Mouse (Mus musculus) cerebellum, adult 2 months (tissue): Measurements from ENCODE around the gene Gm11238.
"Not testable (repeated sequence)": the region's sequence is repeated elsewhere in the genome, so short reads cannot be mapped to it uniquely, and the experiment has no call there.

ENCODE experiments used
- CTCF ChIP-seq: fragments of 200-500 bp; IDR thresholded peaks from 2 replicates; pipeline ENCODE4 v1.5.1; 2011; ENCODE audit warnings: low read depth, mild to moderate bottlenecking, control low read depth, low read length, moderate library complexity, borderline replicate concordance; ENCODE audit not compliant: insufficient read depth
- POLR2A ChIP-seq: fragments of 200-500 bp; IDR thresholded peaks from 2 replicates; pipeline ENCODE4 v1.6.1; 2011; ENCODE audit warnings: low read length, control low read depth, borderline replicate concordance; ENCODE audit not compliant: insufficient read depth

DNA sequence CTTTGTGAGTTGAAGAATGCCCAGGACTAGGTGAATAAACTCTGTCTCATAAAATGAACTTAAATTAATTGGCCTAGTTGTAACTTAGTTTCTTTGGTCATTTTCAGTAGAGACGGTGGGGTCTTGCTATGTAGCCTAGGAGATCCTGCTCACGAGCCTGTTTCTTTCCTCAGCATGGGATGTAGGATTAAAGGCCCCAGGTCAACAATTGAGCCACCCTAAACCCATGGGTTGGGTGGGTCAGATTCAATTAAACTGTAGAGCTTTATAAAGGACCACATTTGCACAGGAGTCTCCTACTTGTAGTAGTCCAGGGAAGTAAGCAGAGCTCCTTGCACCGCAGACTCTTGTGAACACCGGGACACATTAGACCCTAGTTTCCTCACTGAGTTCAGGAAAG is 60.4 kb downstream of the Gm11238 start, which contains the start of gene Gm11239:
- not testable (repeated sequence) for TF ChIP-seq POLR2A, CTCF
